Mouse (Mus musculus): ENCODE data around the gene Cd5l. TPM values are rescaled to one million over a fixed set of nuclear protein-coding genes. Genes with fewer than 3 reads are reported as not detected.

Cd5l gene
- polyA plus RNA-seq, 1 experiment from 2014 or later: not detected

- Histone ChIP-seq H3K27ac (no peak overlapping the region), H3K27me3 (ENCODE audit: low read depth, poor library complexity, severe bottlenecking) (no peaks in the 10 kb centered on the region), H3K4me3 (no peak overlapping the region), H3K4me1 (no peaks in the 10 kb centered on the region), H3K36me3 (no peaks in the 10 kb centered on the region), H3K9me3 (replicated peaks) (no peaks in the 10 kb centered on the region)
- no peak for DNase-seq (ENCODE audit: low spot score)
- 63% methylated on average over 1 of the region's 1 CpGs for WGBS
Measured at GRCm38 (mm10) chr3:87420645-87421044, 63.0 kb downstream of the Cd5l start.

Other genes with a start within 250 kb of the Cd5l start
- 17.4 and 19.0 TPM in 2 replicates for gene Kirrel, start 183.1 kb upstream of the Cd5l start, polyA plus RNA-seq (2016; fragmentation: Nextera tagmentation; extraction: Ambion mirVana)
- gene Fcrls, start 94.1 kb upstream of the Cd5l start, polyA plus RNA-seq (2016; fragmentation: Nextera tagmentation; extraction: Ambion mirVana): 0.77 and 3.3 TPM in 2 replicates
- gene Fcrl1, start 18.5 kb downstream of the Cd5l start, polyA plus RNA-seq (2016; fragmentation: Nextera tagmentation; extraction: Ambion mirVana): 0.10 TPM in 1 of 2 replicates, not detected in the other
- gene Fcrl5, start 77.9 kb downstream of the Cd5l start, polyA plus RNA-seq (2016; fragmentation: Nextera tagmentation; extraction: Ambion mirVana): not detected in 2 replicates
- 12.1 and 13.9 TPM in 2 replicates for gene Etv3, start 167.5 kb downstream of the Cd5l start, polyA plus RNA-seq (2016; fragmentation: Nextera tagmentation; extraction: Ambion mirVana)